Mouse (Mus musculus) megakaryocyte, embryonic 14.5 days (primary cell): ENCODE data around the gene P4htm.

ENCODE experiments used
- FLI1 ChIP-seq: IDR thresholded peaks from 2 replicates; pipeline ENCODE4 v1.6.1; 2012; ENCODE audit warnings: low read length, inconsistent platforms, mixed read lengths
- GATA1 ChIP-seq: IDR thresholded peaks from 3 replicates; pipeline ENCODE4 v1.6.1; 2012; ENCODE audit warnings: mixed read lengths, low read length, inconsistent platforms, borderline replicate concordance

GRCm38 (mm10) chr9:108563671-108564070, 33.8 kb downstream of the P4htm start:
- TF ChIP-seq GATA1, result no peak
- no peak for TF ChIP-seq FLI1
